Mouse (Mus musculus) layer of hippocampus, adult 11-12 months (tissue): Measurements from ENCODE around the gene Col4a2.

Source experiments
- DNase-seq: peaks from one replicate; pipeline ENCODE4 v3.0.0; 2022; ENCODE audit warnings: low spot score

The Col4a2 gene

DNA sequence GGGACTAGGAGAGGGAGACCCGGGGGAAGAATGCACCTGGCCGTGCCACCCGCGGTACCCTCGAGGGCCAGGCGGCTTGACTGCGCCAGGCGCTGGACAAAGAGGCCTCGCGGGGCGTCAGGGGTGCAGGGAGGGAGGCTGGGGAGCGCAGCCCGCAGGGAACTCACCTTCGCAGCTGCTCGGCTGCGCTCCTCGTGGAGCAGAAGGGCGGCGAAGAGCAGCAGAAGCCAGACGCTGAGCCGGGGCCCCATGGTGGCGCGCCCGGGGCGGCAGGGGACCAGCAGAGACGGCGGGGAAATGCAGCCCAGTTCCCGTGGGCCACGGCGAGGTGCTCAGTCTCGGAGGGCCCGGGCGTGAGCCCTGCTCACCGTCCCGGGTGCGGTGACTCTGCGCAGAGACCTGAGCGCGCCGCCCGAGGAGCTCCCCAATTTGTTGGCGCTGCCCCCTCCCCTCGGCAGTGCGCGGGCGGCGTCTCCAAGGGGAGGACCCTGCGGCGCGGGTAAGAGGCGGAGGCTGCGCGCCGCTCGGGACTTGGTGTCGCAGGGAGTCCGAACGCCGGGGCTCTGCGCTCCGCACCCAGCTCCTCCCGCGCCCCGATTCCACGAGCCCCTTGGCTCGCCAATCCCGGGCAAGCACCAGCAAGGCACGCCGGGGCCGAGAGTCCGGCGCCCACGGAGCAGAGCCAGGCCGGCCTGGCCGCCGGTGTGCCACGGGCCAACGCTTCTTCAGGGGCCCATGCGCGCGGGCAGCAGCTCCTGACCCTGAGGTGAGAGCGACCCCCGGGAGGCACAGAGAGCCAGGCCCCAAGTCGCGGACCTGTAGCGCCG is at the start of gene Col4a2, which contains the start of gene Col4a1:
Gene Col4a2 (plus strand): TSS at position 457 of the 827 bp plus-strand sequence.
Gene Col4a1 (minus strand): TSS at position 478 of the 827 bp plus-strand sequence.
- peak; percentile 67 for DNase-seq

DNA sequence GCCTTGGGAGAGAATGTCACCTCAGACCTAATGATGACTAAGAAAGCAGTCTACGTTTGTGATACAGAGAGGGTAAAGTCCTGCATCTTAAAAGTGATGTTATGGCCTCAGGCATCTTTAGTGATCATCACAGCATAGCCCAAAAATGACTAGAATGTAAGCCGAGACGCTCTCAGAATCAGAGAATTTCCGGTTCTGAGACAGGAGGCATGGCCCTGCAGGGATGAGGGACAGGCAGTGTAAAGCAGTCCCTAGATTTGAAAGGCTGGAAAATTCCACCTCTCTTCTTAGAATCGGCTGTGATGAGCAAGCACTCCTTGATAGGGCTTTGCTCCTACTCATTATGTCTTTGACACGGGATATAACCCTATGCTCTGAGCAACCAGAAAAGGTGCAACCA is 48.8 kb upstream of the Col4a2 start:
- no peak for DNase-seq

DNA sequence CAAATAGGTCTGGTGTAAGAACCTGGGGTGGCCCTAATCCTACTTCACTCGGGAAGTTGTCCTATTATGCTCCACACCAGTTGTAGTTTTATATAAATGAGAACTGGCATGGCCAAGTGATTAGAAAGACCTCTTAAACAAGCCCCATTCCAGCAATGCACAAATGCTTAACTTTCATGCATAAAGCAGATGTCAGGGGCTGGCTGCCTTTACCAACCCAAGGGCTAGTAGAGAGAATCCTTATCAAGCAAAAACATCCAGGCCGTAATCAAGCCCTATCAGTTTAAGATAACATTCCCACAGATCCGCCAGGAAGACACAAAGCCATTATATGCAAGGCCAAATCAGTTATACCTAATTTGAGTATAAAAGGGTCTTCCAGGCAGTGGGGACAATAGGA is 46.6 kb upstream of the Col4a2 start:
- DNase-seq: no peak

DNA sequence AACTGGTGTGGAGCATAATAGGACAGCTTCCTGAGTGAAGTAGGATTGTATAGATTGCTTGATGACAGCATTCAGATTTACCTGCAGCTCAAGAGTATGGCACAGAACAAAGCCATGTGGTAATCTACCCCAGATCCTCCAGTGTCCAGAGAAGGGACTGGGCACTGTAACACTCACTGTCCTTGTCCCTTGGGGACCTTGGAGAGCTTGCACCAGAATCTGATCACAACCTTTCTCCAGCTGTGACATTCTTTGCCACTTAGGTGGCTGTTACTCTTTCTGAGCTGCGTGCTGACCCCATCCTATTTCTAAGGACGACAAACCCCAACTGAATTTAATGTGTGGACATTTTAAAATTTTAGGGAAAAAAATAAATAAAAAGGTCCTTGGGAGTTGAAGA is 46.1 kb upstream of the Col4a2 start:
- no peak for DNase-seq

- no peak for DNase-seq
Measured at GRCm38 (mm10) chr8:11268753-11269152, 43.9 kb upstream of the Col4a2 start.

DNA sequence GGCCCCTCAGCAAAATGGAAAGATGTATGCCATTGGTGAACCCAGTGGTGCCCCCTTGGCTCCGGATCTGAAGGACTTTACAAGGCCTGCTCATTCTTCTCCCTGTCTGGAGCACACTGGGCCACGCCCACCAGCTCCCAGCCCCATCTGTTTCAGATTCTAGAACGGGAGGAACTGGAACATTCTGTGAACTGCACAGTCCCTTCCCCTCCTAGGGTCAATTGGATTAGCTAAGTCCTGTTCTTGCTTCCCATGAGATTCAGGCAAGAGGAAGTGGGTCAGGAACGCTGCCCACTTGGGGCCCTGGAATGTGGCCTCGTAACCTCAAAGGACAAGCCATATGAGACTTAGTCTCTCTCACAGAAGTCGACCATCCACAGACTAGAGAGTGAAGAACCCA is 41.8 kb upstream of the Col4a2 start:
- DNase-seq: no peak

DNA sequence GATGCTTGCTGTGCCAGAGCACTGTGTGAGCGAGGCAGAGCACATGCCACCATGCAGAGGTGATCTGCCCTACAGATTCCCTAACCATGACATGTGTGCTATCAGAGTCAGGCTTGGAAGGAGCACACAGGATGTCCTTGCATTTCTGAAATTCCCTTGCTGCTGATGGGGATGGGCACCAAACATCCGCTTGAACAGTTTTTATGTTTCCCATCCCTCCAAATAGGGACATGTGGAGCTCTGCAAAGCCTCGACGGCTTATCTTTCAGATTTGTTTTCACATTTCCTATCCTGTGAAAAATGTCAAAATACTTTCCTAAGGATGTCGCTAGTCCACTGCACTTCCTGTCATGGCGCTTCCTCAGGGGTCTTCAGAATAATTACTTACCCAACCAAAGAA is 40.4 kb upstream of the Col4a2 start:
- DNase-seq: no peak

DNA sequence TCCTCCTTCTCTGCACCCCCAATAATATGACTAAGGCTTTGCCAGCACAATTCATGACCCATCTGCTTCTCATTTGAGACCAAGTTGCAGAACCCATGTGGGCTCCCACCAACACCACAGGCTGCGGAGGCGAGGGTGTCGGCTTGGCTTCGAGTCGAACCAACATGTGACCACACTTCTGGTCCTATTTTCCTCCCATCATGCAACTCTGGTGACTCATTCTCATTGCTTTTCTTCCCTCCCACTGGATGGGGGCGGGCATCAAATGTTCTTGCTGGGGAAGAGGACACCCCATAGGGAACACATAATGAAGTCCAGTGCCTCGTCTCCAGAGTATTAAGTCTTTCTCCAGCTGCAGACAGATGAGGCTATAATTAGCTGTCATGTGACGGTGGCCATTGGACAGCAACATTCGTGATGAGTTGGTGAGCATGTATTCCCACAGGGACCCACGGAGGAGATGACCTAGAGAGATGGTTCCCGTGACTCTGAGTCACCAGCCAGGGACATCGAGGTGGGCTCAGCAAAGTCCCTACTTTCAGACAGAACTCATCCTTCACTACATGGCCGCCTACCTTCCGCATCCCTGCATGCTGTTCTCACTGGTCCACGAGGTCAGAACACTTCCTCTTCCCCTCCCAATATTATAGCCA is 39.0 kb upstream of the Col4a2 start:
- DNase-seq: peak; percentile 88

GRCm38 (mm10) chr8:11274415-11274814 is 38.2 kb upstream of the Col4a2 start:
- DNase-seq: no peak

DNA sequence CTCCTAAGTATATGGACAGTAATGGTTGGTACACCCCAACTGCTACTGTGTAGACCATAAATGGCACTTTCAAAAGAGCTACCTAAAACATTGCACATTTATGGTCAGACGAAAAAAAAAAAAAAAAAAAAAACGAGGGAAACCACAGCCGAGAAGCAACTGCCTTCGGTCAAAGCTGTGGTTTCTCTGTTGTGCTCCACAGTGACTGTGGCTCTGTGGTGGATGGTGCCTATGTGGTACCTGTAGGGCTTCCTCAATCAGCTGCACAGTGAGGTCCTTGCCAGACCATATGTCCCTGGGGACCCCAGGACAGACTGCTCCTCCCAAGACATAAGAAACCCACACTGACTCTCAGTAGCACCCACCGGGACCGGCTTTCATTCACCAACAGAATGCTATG is 36.3 kb upstream of the Col4a2 start:
- DNase-seq: no peak

- DNase-seq: no peak
Measured at GRCm38 (mm10) chr8:11277602-11278051, 35.0 kb upstream of the Col4a2 start.

GRCm38 (mm10) chr8:11278101-11278611 is 34.4 kb upstream of the Col4a2 start:
- DNase-seq: no peak

DNA sequence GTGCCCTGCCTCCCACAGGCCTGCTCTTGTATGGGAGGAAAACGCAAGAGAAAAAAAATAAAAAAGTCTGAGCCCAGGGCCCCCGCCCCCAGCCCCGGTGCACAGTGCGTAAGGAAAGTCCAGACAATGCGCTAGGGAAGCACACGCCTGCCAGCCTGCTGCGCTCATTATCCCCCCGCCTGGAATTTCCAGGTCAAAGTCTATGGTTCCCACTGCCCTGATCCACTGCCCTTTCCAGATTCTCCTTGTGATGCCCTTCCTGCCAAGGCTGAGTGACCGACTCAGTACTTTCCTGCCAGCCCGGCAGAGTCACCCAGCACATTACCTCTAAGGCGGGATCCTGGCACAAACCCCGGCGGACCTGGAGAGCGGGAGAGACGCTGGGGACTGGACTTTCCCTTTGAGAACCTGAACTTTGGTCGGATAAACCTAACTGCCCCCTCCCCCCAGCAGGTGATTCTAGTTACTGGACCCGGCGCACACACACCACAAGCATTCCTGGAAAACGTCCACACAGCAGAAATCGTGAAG is 33.2 kb upstream of the Col4a2 start:
- no peak for DNase-seq

DNA sequence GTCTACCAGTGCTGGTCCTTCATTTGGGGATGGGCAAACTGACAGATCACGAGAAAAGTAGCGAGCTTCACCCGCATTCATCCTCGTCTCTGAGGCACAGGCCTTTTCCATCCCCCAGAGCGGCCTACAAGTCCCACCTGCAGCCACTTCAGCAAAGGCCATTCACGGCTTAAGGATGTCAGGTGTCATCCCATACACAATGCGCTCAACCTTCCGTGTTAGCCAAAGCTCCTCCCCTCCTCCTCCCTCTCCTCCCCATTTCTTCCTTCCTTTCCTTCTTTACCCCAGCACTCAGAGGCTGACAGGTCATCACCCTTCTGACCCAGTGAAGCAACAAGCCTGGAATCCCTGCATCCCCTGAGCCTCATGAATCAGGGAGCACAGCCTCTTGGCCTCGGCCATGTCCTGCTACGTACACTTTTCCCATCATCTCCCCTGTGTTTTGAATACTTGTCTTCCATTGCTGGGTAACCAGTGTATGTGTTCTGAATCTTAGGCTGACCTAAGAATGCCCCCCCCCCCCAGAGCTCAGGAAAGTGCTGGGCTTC is 31.8 kb upstream of the Col4a2 start:
- DNase-seq: no peak

DNA sequence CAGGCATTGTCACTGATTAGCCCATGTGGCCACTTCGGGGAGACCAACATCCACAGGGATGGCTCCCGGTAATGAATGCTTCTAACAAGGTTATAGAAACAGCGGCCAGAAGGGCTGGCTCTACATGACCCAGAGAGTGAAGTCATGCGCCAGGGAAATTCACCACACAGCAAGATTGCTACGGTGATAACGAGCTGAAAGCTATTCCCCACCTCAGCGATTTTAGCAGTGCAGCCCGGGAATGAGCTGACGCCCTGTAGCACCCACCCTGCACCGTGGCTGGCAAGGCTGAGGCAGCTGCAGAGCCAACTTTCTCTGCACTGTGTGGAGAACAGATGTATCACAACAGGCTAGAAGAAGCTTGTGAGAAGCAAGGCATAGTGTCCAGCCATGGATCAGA is 30.5 kb upstream of the Col4a2 start:
- no peak for DNase-seq

DNA sequence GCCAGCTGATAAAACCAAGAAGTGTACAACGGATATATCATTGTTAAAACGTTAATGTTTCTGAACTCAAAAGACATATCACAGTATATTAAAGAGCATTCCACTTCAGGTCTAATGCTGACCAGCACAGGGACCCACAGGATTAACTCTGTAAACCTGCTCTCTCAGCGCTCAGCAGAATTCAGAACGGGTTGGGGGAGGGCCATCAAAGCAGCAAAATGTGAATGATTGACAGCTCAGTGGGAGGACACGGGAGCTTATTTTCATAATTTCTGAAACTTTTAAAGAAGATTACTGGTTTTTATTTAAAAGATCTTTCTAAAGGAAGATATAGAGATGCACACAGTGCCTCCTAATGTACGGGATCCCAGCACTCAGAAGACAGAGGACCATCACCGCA is 29.9 kb upstream of the Col4a2 start:
- no peak for DNase-seq

- DNase-seq: no peak
Measured at GRCm38 (mm10) chr8:11283217-11283616, 29.4 kb upstream of the Col4a2 start.

DNA sequence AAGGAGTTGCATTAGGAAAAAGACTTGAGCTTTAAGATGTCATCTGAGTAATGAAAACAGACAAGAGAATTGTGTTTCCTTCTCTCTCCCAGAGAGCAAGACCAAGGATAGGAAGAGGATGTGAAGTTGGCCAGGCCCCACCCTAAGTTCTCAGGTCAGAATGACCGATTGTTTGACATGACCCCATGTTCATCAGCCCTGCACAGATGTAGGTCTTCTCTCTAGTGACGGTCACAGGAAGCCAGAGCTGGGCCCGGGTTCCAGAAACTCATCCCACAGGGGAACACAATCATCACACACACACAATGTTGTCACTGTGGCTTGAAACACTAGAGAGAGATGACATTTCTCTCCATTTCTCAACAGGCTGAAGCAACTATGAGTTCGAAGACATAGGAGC is 27.2 kb upstream of the Col4a2 start:
- DNase-seq: no peak

DNA sequence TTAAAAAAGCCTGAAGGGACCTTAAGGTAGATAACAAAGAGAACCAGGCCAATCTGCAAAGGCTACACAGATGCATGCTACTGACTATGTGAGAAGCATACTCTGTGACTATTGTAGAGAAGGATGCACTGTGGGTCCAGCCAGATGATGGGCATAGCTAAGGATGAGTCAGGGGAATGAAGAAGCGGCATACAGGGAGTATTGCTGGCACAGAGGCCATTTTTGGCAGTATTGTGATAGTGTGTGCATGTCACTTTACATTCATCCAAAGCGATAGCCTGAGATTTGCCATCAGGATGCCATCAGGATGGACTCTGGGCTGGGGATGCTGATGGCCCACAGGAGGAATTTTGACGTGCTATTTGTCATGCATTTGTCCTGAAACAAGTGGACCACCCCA is 25.5 kb upstream of the Col4a2 start:
- no peak for DNase-seq

- no peak for DNase-seq
Measured at GRCm38 (mm10) chr8:11288286-11288685, 24.3 kb upstream of the Col4a2 start.

- DNase-seq: no peak
Measured at GRCm38 (mm10) chr8:11290533-11290932, 22.1 kb upstream of the Col4a2 start.

GRCm38 (mm10) chr8:11292611-11293010 is 20.0 kb upstream of the Col4a2 start:
- no peak for DNase-seq
